9 mouse cellular contexts compared by ENCODE assay signal in genomic region chr14:59605671-59606353, GRCm38 (mm10). TPM values are rescaled to one million over a fixed set of nuclear protein-coding genes. Genes with fewer than 3 reads are reported as not detected.
DNase-seq lines count a peak whose midpoint lies in the region; ATAC-seq and TF ChIP-seq lines count a peak whose summit lies in the region.
"Had no signal": no experiment of that assay in that cellular context is flagged by ENCODE, and none has a peak within 500 bp of the region (broad histone marks: within the 10 kb centered on the region; RNA-seq: fewer than 3 reads in every experiment).

No protein-coding gene starts in this region.

- no peak for TF ChIP-seq EP300 in liver, embryonic 14.5 days (IDR thresholded peaks at IDR 0.05; ENCODE audit: low read depth)

- no peaks in the 10 kb centered on the region for H3K36me3 ChIP-seq in forebrain, embryonic 16.5 days (ENCODE audit: control insufficient read depth, insufficient read depth)
- H3K36me3 ChIP-seq in liver, embryonic 14.5 days (replicated peaks; ENCODE audit: control insufficient read depth, insufficient read depth, low read depth), result no peaks in the 10 kb centered on the region
- H3K36me3 ChIP-seq in neural tube, embryonic 13.5 days, result no peaks in the 10 kb centered on the region
- H3K36me3 ChIP-seq: midbrain, embryonic 12.5 days had no signal

- ATAC-seq in forebrain, embryonic 16.5 days, result peak; percentile 65
- peak; percentile 58 for ATAC-seq in inflammation-experienced regulatory T-cells, adult 6 months
- ATAC-seq in liver, embryonic 14.5 days (ENCODE audit: insufficient read depth), result no peak
- peak; percentile 71; the same call in 1 of the 2 replicates for ATAC-seq in neural tube, embryonic 13.5 days (ENCODE audit: low read depth)

- no peaks in the 10 kb centered on the region for H3K9me3 ChIP-seq in forebrain, embryonic 16.5 days (ENCODE audit: control insufficient read depth, low read length)
- H3K9me3 ChIP-seq in liver, embryonic 14.5 days (ENCODE audit: control insufficient read depth, low read length), result no peaks in the 10 kb centered on the region
- no peaks in the 10 kb centered on the region for H3K9me3 ChIP-seq in neural tube, embryonic 13.5 days
- H3K9me3 ChIP-seq: midbrain, embryonic 12.5 days had no signal

- no peak overlapping the region for H3K4me2 ChIP-seq in forebrain, embryonic 16.5 days (ENCODE audit: low read length)
- no peak overlapping the region for H3K4me2 ChIP-seq in liver, embryonic 14.5 days (ENCODE audit: low read depth)
- H3K4me2 ChIP-seq in neural tube, embryonic 13.5 days, result no peak overlapping the region
- H3K4me2 ChIP-seq: midbrain, embryonic 12.5 days had no signal

- TF ChIP-seq CTCF in liver, embryonic 14.5 days (IDR thresholded peaks at IDR 0.05; ENCODE audit: low read depth), result peak; percentile 72

- H3K4me3 ChIP-seq in forebrain, embryonic 16.5 days (replicated peaks; ENCODE audit: low read length), result no peak overlapping the region
- H3K4me3 ChIP-seq in liver, embryonic 14.5 days (ENCODE audit: insufficient read depth in 1 of 2, low read depth in 2 of 2, low read length in 2 of 2), result no peak overlapping the region
- no peak overlapping the region for H3K4me3 ChIP-seq in neural tube, embryonic 13.5 days
- H3K4me3 ChIP-seq: midbrain, embryonic 12.5 days had no signal

- no peak overlapping the region for H3K27ac ChIP-seq in forebrain, embryonic 16.5 days (ENCODE audit: low read length)
- no peak overlapping the region for H3K27ac ChIP-seq in liver, embryonic 14.5 days
- H3K27ac ChIP-seq in neural tube, embryonic 13.5 days (replicated peaks), result no peak overlapping the region
- H3K27ac ChIP-seq: midbrain, embryonic 12.5 days had no signal

- DNase-seq in A20 (ENCODE audit: low read depth, low spot score) (peak; percentile 62), MEL-GATA-1-ER (ENCODE audit: extremely low read depth, low read depth) (peak; percentile 56)
- peak; percentile 65 to 76 for DNase-seq in cerebellum, adult 18-20 months
- DNase-seq in liver, embryonic 14.5 days (ENCODE audit: low read depth in 3 of 3, low spot score in 3 of 3), result peak in 2 of 3 experiments; percentile 24 to 38
- DNase-seq in thymus, postnatal 25 days, result peak; percentile 70

- no peaks in the 10 kb centered on the region for H3K4me1 ChIP-seq in forebrain, embryonic 16.5 days (replicated peaks; ENCODE audit: control insufficient read depth, insufficient read depth, low read length)
- H3K4me1 ChIP-seq in liver, embryonic 14.5 days (replicated peaks; ENCODE audit: control insufficient read depth in 2 of 2, insufficient read depth in 2 of 2, low read length in 1 of 2), result no peaks in the 10 kb centered on the region
- no peaks in the 10 kb centered on the region for H3K4me1 ChIP-seq in neural tube, embryonic 13.5 days (replicated peaks)
- H3K4me1 ChIP-seq: midbrain, embryonic 12.5 days had no signal

- 0 out of 2 replicates have a peak, but pooled peaks cover 8% of the 10 kb centered on the region for H3K27me3 ChIP-seq in forebrain, embryonic 16.5 days (replicated peaks; ENCODE audit: control insufficient read depth, insufficient read depth, low read length)
- no peaks in the 10 kb centered on the region; the same call in 1 of the 2 replicates for H3K27me3 ChIP-seq in liver, embryonic 14.5 days (ENCODE audit: control insufficient read depth, insufficient read depth, low read length)
- peaks cover 10% of the 10 kb centered on the region; the same call in 1 of the 2 replicates for H3K27me3 ChIP-seq in neural tube, embryonic 13.5 days

- H3K9ac ChIP-seq in forebrain, embryonic 16.5 days (replicated peaks; ENCODE audit: low read depth, low read length), result no peak overlapping the region
- no peak overlapping the region for H3K9ac ChIP-seq in liver, embryonic 14.5 days (replicated peaks)
- no peak overlapping the region for H3K9ac ChIP-seq in neural tube, embryonic 13.5 days
- H3K9ac ChIP-seq: midbrain, embryonic 12.5 days had no signal

- WGBS in forebrain, embryonic 16.5 days, result 16% methylated on average over 5 of the region's 5 CpGs
- WGBS in liver, embryonic 14.5 days (ENCODE audit: insufficient replicate concordance), result 12% methylated on average over 5 of the region's 5 CpGs
- WGBS in neural tube, embryonic 13.5 days, result 23% methylated on average over 5 of the region's 5 CpGs

RNA-seq across cellular contexts. Expression of gene Cdadc1, which starts 8.1 kb away (rescaled TPM):
- polyA plus RNA-seq in forebrain, embryonic 16.5 days (2015; fragmentation: Nextera tagmentation; extraction: Ambion mirVana), result 36.8 and 38.5 TPM in 2 replicates
- polyA plus RNA-seq in inflammation-experienced regulatory T-cells, adult 6 months (2017; shearing (Covaris generic)), result 10 to 100 TPM; 33.3 to 56.1 (median 37.0) TPM
- 3.6 and 5.9 TPM in 2 replicates for polyA plus RNA-seq in liver, embryonic 14.5 days (2012; rRNA removed)
- polyA plus RNA-seq in liver, embryonic 14.5 days (2014; fragmentation: Nextera tagmentation; extraction: Ambion mirVana), result 15.7 and 18.4 TPM in 2 replicates
- 36.1 and 38.5 TPM in 2 replicates for polyA plus RNA-seq in neural tube, embryonic 13.5 days (2015; fragmentation: Nextera tagmentation; extraction: Ambion mirVana)

RNA-seq across cellular contexts. Expression of gene Shisa2, which starts 19.3 kb away (rescaled TPM):
- 11.4 and 14.2 TPM in 2 replicates for polyA plus RNA-seq in forebrain, embryonic 16.5 days (2015; fragmentation: Nextera tagmentation; extraction: Ambion mirVana)
- not detected for polyA plus RNA-seq in inflammation-experienced regulatory T-cells, adult 6 months (2017; shearing (Covaris generic))
- 0.17 and 0.35 TPM in 2 replicates for polyA plus RNA-seq in liver, embryonic 14.5 days (2012; rRNA removed)
- polyA plus RNA-seq in liver, embryonic 14.5 days (2014; fragmentation: Nextera tagmentation; extraction: Ambion mirVana), result 0.23 and 0.36 TPM in 2 replicates
- polyA plus RNA-seq in neural tube, embryonic 13.5 days (2015; fragmentation: Nextera tagmentation; extraction: Ambion mirVana), result 3.6 and 9.1 TPM in 2 replicates
